Mouse (Mus musculus) megakaryocyte progenitor cell, adult 5-6 weeks (primary cell): ENCODE measurements around the gene Slc20a1. TPM values are rescaled to one million over a fixed set of nuclear protein-coding genes. Genes with fewer than 3 reads are reported as not detected.
A peak's percentile ranks its signal among the peaks of the same experiment; 100 is the strongest.

Experiments
- ATAC-seq: replicated peaks from 2 replicates; pipeline ENCODE4 v1.8.0; 2016; ENCODE audit warnings: mild to moderate bottlenecking, moderate TSS enrichment, inconsistent platforms; ENCODE audit not compliant: poor library complexity
- total RNA-seq, 2 experiments: library from RNA; stranded (forward) in 1 of 2; stranded (reverse) in 1 of 2; fragments of 157-497, 149-512 nt in 1 of 2; fragments of 200-1000 nt in 1 of 2; gene quantifications; 2 replicates each; pipeline versions ENCODE4 v1.2.3 to v1.2.4; 2015 to 2017

Slc20a1 gene
- 28.0 and 33.5 TPM in 2 replicates for total RNA-seq (2015)
- 69.5 and 92.2 TPM in 2 replicates for total RNA-seq (2017)

- ATAC-seq = peak; percentile 94
Measured at GRCm38 (mm10) chr2:129198436-129199327, at the start of gene Slc20a1. Gene Slc20a1, plus strand, starts transcription at chr2:129198764.

- no peak for ATAC-seq
Measured at GRCm38 (mm10) chr2:129148836-129149235, 49.7 kb upstream of the Slc20a1 start.

- no peak for ATAC-seq
Measured at GRCm38 (mm10) chr2:129150386-129150785, 48.2 kb upstream of the Slc20a1 start.

GRCm38 (mm10) chr2:129151111-129151510 is 47.5 kb upstream of the Slc20a1 start:
- ATAC-seq = no peak

- ATAC-seq = no peak
Measured at GRCm38 (mm10) chr2:129152751-129153150, 45.8 kb upstream of the Slc20a1 start.

GRCm38 (mm10) chr2:129164815-129165214 is 33.7 kb upstream of the Slc20a1 start:
- no peak for ATAC-seq

- ATAC-seq = no peak
Measured at GRCm38 (mm10) chr2:129166466-129167463, 31.8 kb upstream of the Slc20a1 start.

- no peak for ATAC-seq
Measured at GRCm38 (mm10) chr2:129173386-129173785, 25.2 kb upstream of the Slc20a1 start.

GRCm38 (mm10) chr2:129174474-129174873 is 24.1 kb upstream of the Slc20a1 start:
- peak; percentile 86 for ATAC-seq

- peak; percentile 54 for ATAC-seq
Measured at GRCm38 (mm10) chr2:129175636-129176035, 22.9 kb upstream of the Slc20a1 start.

GRCm38 (mm10) chr2:129176676-129177420 is 21.7 kb upstream of the Slc20a1 start:
- ATAC-seq = no peak

GRCm38 (mm10) chr2:129177661-129178060 is 20.9 kb upstream of the Slc20a1 start:
- ATAC-seq = no peak

GRCm38 (mm10) chr2:129178182-129178908 is 20.2 kb upstream of the Slc20a1 start:
- ATAC-seq = no peak

- ATAC-seq = peak; percentile 69
Measured at GRCm38 (mm10) chr2:129179946-129180853, 18.4 kb upstream of the Slc20a1 start.

GRCm38 (mm10) chr2:129181509-129181908 is 17.1 kb upstream of the Slc20a1 start:
- ATAC-seq = no peak

- no peak for ATAC-seq
Measured at GRCm38 (mm10) chr2:129182412-129182811, 16.2 kb upstream of the Slc20a1 start.

GRCm38 (mm10) chr2:129183561-129184031 is 15.0 kb upstream of the Slc20a1 start:
- peak; percentile 19 for ATAC-seq

GRCm38 (mm10) chr2:129184853-129185252 is 13.7 kb upstream of the Slc20a1 start:
- ATAC-seq = no peak
